Mouse (Mus musculus) spleen, postnatal 4 days (tissue): ENCODE measurements around the gene Ogfod1.
A peak's percentile ranks its signal among the peaks of the same experiment; 100 is the strongest.

Experiments
- DNase-seq, 2 experiments: peaks; one replicate each; pipeline ENCODE4 v3.0.0; 2022; ENCODE audit warnings: low spot score in 2 of 2

The Ogfod1 gene

GRCm38 (mm10) chr8:94036944-94037524 lies at the start of gene Ogfod1, which contains the start of gene Nudt21:
Gene Ogfod1 (plus strand): TSS chr8:94037198.
Gene Nudt21 (minus strand): TSS chr8:94037031.
- peak; percentile 93 to 95 for DNase-seq

GRCm38 (mm10) chr8:93989739-93990138 lies 47.3 kb upstream of the Ogfod1 start:
- DNase-seq, result no peak

- peak in 1 of 2 experiments; percentile 46 for DNase-seq
Measured at GRCm38 (mm10) chr8:93998961-93999360, 38.0 kb upstream of the Ogfod1 start.

DNA sequence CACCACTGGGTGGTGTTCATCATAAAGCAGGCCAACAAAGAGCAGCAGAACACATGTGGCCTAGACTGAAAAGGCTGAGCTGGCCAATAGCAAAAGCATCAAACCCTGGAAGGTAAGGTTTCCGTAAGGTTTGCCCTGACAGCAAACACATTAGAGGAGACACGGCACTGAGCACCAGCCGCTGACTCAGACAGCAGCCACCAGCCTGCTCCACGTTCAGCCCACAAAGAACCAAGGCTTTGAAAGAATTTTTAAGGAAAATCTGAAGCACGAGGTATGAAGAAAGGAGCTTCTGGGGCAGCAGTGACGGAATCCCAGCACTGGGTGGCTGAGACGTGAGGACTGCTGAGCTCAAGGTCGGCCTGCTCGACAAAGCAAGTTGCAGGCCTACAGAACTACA lies 32.9 kb upstream of the Ogfod1 start:
- no peak for DNase-seq

DNA sequence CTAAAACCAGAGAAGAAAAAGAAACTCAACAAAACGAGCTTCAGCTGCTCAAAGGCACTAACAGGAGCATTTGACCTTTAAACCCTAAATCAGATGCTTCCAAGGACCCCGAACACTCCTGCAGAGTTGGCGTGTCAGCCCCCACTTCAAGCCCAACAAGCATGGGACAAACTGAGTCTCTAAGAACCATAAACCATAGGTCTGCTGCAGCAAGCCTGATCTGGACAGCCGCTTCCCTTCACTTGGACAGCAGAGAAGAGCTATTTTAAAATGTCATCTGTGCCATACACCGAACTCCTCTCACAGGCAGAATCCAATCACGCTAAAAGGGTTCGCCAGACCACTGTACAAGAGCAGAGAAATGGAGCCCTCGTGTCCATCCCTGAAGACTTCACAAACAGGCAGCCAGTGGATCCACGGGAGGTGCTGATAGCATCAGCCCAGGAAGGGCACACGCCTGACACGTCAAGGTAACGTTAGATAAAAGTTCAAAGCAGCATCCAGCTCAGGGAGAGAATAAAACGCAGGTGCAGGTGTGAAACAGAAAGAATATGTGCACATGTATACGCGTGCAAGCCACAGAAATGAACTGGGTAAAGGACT lies 27.7 kb upstream of the Ogfod1 start:
- DNase-seq, result no peak

DNA sequence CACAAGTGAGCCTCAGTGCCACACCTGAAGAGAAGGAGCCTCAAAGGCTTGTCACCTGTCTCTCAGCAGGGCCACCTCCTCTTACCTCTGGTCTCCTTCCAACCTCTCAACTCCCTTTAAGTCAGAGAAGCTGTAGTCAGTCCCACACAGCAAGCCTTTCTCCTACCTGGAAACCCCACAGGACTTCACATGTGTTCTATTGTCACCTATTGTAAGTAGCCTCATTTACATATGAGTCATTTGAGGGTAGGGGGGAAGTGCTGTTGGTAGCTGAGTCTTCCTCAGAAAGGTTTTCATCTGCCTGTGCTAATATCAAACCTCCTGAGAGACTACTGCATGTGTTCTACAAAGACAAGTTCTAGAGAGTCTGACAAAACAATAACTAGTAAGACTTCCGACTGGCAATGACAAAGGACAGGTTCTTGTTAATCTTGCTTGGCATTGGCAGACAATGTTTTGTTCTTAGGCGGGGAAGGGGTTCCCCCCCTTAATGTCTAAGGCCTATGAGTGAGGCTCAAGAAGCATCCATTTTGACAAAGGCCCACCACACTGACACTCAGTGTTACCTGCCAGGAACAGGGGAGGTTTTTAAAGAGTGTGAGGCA lies 26.8 kb upstream of the Ogfod1 start:
- DNase-seq, result no peak

DNA sequence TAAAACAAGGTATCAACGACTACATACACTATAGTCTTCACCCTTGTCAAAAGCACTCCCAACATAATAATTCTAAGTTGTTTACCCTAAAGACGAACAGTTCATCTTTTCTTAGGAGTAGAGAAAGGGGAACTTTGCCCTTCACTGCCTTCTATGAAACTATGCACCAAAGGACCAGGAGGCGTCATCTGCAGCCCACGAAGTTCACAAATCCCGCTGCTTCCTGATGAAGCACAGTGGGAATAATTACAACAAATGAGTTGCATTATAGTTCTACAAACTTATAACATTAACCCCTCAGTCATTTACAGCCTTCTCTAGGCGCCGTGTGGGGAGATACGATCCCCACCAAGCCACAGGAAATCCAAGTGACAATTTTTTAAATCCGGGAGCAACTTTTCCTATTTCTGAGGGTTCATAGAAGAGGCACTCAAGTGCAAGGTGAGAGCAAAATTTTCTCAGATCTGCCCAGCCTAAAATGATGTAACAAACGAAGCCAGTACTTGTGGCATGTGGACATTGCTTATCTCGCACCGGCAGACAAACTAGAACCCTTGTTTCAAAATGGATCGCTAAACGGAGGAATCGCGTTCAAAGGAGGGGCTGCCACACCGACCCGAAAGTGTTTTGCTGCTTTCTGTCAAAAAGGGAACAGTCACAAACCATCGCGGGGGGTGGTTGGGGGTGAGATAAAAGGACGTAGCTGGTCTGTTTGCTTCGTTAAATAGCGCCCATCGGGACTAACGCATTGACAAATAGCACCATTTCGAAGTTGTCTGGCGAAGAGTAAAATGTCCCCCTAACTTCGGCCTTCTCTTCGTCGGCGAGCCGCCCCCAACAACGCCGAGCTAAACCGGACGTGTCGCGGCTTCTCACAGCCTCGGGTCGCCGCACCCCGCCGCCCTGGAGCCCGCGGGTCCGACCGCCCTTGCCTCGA lies 25.7 kb upstream of the Ogfod1 start:
- peak; percentile 42 to 73 for DNase-seq

GRCm38 (mm10) chr8:94012013-94012951 lies 24.7 kb upstream of the Ogfod1 start, which contains the start of gene Amfr:
Gene Amfr (minus strand): TSS chr8:94012842.
- DNase-seq, result peak; percentile 73 to 90

DNA sequence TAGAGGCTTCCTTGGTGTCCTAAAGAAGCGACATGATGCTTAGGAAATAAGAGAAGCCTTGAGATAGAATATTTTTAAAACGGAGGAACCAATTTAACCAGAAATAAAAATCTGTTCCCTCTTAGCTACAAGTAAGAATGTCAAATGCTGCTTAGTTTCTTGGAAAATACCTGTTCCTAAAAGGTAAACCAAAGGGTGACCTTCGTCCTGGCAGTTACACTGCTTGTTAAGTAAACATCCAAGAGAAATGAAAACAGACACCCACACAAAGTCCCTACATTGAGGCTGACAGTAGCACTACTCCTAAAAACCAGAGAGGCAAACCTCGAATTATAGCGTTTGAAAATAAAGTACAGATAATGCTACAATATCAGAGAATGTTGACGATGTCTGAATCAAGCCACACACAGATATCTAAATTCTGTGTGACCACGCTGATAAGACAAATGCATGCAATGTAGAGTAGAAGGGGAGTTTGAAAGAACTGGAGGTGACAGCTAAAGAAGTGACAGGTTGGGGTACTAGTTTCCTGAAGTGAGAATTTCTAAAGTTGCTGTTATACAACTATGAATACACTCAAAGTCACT lies 23.9 kb upstream of the Ogfod1 start:
- DNase-seq, result no peak

DNA sequence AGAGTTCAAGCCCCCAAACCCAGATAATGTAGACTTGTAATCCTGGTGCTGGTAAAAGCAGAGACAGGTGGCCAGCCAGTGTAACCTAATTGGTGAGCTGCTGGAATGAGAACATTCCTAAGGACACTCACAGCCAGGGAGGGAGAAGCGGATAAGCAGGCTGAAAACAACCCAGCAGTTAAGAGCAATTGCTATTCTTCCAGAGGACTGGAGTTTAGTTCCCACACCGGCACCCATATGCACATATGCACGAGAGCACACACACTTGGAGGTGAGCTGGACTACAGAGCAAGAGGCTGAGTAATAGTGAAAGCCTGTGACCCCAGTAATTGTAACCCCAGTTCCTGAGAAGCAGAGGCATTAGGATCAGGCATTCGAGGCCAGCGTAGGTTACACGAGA lies 13.1 kb upstream of the Ogfod1 start:
- DNase-seq, result no peak

- DNase-seq, result no peak
Measured at GRCm38 (mm10) chr8:94029701-94030100, 7.3 kb upstream of the Ogfod1 start.

DNA sequence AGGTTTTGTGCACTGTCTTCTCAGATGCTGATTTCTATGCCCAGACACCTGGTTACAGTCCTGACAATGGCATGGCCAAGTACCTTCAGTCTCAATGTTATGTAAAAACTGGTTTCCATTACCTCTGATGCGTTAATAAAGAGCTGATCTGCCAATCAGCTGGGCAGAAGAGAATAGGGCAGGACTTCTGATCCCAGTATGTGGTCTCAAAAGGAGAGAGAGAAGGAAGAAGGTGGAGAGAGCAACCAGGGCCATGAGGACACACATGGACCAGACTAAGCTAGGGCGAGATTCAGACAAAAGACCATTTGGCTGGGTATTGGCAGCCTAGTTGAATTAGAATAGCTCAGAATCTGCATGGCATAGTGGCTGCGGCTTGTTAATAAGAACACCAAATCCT lies 3.4 kb upstream of the Ogfod1 start:
- no peak for DNase-seq

GRCm38 (mm10) chr8:94035200-94035599 lies 1.8 kb upstream of the Ogfod1 start:
- no peak for DNase-seq

DNA sequence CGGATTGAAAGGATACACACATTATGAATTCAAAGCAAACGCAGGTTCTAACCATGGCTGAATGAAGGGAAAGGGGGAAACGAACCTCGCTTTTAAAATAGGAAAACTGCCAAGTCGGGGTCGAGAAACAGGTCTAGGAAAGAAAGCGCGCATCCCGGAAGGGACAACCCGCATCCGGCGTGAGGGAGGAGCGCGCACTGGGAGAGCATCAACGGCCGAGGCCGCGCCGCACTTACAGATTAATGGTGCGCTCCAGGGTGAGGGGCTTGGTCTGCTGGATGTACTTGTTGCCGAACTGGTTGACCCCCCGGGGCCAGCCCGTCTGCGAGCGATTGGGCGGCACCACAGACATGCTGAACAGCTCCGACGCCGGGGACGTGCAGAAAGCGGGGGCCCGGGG lies 457 bp upstream of the Ogfod1 start:
- peak; percentile 72 to 84 for DNase-seq

- no peak for DNase-seq
Measured at GRCm38 (mm10) chr8:94037806-94038205, 808 bp downstream of the Ogfod1 start.

DNA sequence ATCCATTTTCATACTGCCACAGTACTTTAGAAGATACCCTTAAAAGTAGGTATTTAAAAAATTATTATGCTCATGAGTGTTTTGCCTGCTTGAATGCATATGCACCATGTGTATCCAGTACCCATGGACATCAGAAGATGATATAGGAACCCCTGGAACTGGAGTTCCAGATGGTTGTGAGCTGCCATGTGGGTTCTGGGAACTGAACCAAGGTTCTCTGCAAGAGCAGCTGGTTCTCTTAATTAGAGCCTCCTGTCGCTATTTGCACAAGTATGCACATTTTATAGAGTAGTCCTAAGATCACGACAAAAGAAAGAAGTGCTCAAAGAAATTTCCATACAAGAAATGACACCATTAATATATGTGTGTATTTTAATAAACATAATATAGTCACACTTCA lies 10.8 kb downstream of the Ogfod1 start:
- no peak for DNase-seq

GRCm38 (mm10) chr8:94052696-94053095 lies 15.7 kb downstream of the Ogfod1 start:
- DNase-seq, result no peak

DNA sequence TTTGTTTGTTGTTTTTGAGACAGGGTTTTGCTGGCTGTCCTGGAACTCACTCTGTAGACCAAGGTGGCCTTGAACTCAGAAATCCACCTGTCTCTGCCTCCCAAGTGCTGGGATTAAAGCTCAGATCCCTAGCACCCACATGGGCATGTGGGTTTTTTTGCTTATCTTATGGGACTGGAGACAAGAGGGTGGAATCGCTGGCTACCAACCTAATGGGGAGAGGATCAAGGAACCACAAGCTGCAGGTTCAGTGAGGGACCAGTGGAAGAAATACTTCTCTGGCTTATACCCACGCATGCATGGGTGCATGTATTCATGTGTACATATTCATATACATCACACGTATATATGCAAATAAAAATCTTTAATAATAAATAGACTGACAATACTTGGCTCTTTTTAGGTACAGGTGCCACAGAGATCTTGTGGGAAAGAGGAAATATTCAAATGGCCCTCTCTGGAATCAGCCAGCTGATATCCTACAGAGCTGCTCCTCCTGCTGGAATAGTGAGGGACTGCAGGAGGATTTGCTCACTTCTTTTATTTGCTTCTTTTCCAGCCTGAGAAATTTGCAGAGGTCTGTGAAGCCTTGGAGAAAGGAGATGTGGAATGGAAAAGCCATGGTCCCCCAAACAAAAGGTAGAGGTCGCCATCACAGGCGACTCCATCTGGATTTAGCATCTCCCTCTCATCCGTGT lies 20.3 kb downstream of the Ogfod1 start:
- DNase-seq, result peak; percentile 30 to 73

DNA sequence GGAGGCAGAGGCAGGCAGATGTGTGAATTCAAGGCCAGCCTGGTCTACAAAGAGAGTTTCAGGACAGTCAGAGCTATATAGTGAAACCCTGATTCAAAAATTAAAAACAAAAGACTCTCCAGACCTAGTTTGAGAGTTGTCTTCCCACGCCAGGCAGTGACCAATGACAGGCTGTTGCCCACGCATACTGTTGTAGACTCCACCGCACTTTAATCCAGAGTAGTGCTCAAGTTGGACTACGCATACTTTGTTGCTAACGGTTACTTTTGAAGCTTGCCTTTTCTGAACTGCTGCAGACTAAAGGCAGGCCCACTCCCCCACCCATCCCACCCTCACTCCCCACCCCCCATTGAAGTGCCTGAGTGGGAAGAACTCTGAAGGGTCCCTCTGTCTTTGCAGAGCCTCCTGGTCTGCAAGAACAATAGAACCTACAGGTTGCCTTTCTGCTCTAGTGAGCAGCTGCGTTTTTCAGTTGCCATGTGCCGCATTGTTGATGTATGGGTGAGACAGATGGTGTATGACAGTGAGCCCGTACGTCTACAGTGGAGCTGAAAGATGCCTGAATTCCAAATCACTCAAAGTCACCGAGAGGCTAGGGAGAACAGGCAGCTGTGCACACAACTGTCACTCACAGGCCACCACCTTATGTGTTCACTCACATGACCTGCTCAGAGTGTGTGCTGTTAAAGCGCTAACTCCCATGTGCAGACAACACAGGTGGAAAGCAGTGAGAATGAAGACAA lies 29.3 kb downstream of the Ogfod1 start:
- no peak for DNase-seq
